23 mouse cellular contexts compared by ENCODE assay signal in genomic region chr4:49590152-49590551, GRCm38 (mm10). TPM values are rescaled to one million over a fixed set of nuclear protein-coding genes. Genes with fewer than 3 reads are reported as not detected.
"Had no signal": no experiment of that assay in that cellular context is flagged by ENCODE, and none has a peak within 500 bp of the region (broad histone marks: within the 10 kb centered on the region; RNA-seq: fewer than 3 reads in every experiment).

No protein-coding gene starts in this region.

- H3K27me3 ChIP-seq: limb, embryonic 13.5 days; lung, embryonic 15.5 days; megakaryocyte, embryonic 14.5 days; neural tube, embryonic 12.5 days; neural tube, embryonic 15.5 days; stomach, embryonic 15.5 days had no signal

- DNase-seq: kidney, adult 2 months; kidney, postnatal 25 days; layer of hippocampus, adult 9-11 months; lung, adult 18-20 months; lung, postnatal 10 days; lung, postnatal 36 days; midbrain, embryonic 14.5 days; right cerebral cortex, adult 18-20 months; right cerebral cortex, postnatal 14 days; right cerebral cortex, postnatal 4 days; spleen, adult 18-20 months; thymus, adult 2 months; thymus, postnatal 25 days had no signal

- H3K4me3 ChIP-seq: layer of hippocampus, adult 2 months; limb, embryonic 10.5 days; limb, embryonic 13.5 days; lung, embryonic 15.5 days; megakaryocyte, embryonic 14.5 days; midbrain, embryonic 10.5 days; neural tube, embryonic 12.5 days; neural tube, embryonic 15.5 days; stomach, embryonic 15.5 days had no signal

- H3K9me3 ChIP-seq: limb, embryonic 10.5 days; limb, embryonic 13.5 days; lung, embryonic 15.5 days; megakaryocyte, embryonic 14.5 days; midbrain, embryonic 10.5 days; neural tube, embryonic 12.5 days; neural tube, embryonic 15.5 days; stomach, embryonic 15.5 days had no signal

- H3K27ac ChIP-seq: kidney, postnatal 0 days; layer of hippocampus, adult 2 months; limb, embryonic 10.5 days; limb, embryonic 13.5 days; lung, embryonic 15.5 days; midbrain, embryonic 10.5 days; neural tube, embryonic 12.5 days; neural tube, embryonic 15.5 days; stomach, embryonic 15.5 days had no signal

- H3K4me2 ChIP-seq: limb, embryonic 13.5 days; lung, embryonic 15.5 days; neural tube, embryonic 12.5 days; neural tube, embryonic 15.5 days; stomach, embryonic 15.5 days had no signal

- H3K4me1 ChIP-seq: limb, embryonic 10.5 days; neural tube, embryonic 12.5 days; stomach, embryonic 15.5 days had no signal

- H3K36me3 ChIP-seq: stomach, embryonic 15.5 days had no signal

- H3K9ac ChIP-seq: limb, embryonic 13.5 days; lung, embryonic 15.5 days; neural tube, embryonic 12.5 days; neural tube, embryonic 15.5 days; stomach, embryonic 15.5 days had no signal

RNA-seq across cellular contexts. Expression of gene Aldob, which starts 40.8 kb away (rescaled TPM):
- polyA plus RNA-seq: limb, embryonic 10.5 days; midbrain, embryonic 10.5 days; midbrain, embryonic 14.5 days; neural tube, embryonic 12.5 days had no signal
